Mouse (Mus musculus) myocyte (in vitro differentiated cells): ENCODE measurements around the gene Dnase2b.

ENCODE experiments used
- CEBPB ChIP-seq: IDR thresholded peaks from 2 replicates; pipeline ENCODE4 v1.6.1; 2011; ENCODE audit warnings: mild to moderate bottlenecking, moderate library complexity; ENCODE audit not compliant: poor library complexity, insufficient read depth, severe bottlenecking
- MAX ChIP-seq: IDR thresholded peaks from one replicate; pipeline ENCODE4 v1.6.1; 2011; ENCODE audit warnings: low read depth, mild to moderate bottlenecking, control low read depth
- MYOD1 ChIP-seq, 3 experiments: IDR thresholded peaks; one replicate each; pipeline ENCODE4 v1.6.1; 2011; ENCODE audit warnings: control low read depth in 2 of 3, low read depth in 2 of 3, mild to moderate bottlenecking in 2 of 3, moderate library complexity in 1 of 3; ENCODE audit not compliant: insufficient read length in 2 of 3, control insufficient read depth in 1 of 3
- POLR2A ChIP-seq: IDR thresholded peaks from one replicate; pipeline ENCODE4 v1.6.1; 2011; ENCODE audit warnings: low read depth, mild to moderate bottlenecking, control low read depth, moderate library complexity; ENCODE audit not compliant: insufficient read length
- USF1 ChIP-seq: IDR thresholded peaks from one replicate; pipeline ENCODE4 v1.6.1; 2011; ENCODE audit warnings: low read depth, mild to moderate bottlenecking, control low read depth, moderate library complexity

DNA sequence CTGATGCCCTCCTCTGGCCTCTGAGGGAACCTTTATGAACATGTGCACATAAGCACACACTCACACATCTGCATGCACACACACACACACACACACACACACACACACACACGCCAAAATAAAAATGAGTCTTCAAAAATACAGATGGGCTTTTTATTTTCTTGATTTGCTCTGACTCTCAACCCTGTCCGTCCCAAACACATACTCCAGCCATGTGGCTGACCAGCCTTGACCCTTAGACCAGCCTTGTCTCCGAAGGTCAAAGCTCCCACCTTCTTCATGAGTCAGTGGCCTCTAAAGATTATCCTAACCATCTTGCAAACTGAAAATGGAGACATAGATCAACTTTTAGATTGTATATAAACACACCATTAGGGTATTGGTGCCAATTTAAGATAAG, 45.8 kb downstream of the Dnase2b start:
- TF ChIP-seq POLR2A (no peak), USF1 (no peak), CEBPB (no peak), MYOD1 (IDR thresholded peaks at IDR 0.05; ENCODE audit: control insufficient read depth in 1 of 3, insufficient read length in 2 of 3, low read depth in 2 of 3) (no peak), MAX (no peak)
